Mouse (Mus musculus) midbrain, embryonic 12.5 days (tissue): ENCODE data around the gene Klc4. TPM values are rescaled to one million over a fixed set of nuclear protein-coding genes. Genes with fewer than 3 reads are reported as not detected.
A peak's percentile ranks its signal among the peaks of the same experiment; 100 is the strongest.

Experiments used
- ATAC-seq: fragments of 200-750 bp; cut with Nextera tagmentation; 2 replicates; pipeline ENCODE4 v1.8.0; 2017; ENCODE audit warnings: low read depth, moderate TSS enrichment, moderate library complexity; ENCODE audit not compliant: low FRiP score
- H3K27ac ChIP-seq: fragments of 300-500 bp; sonication (generic); replicated peaks from 2 replicates; pipeline ENCODE4 v1.5.1; 2016; ENCODE audit warnings: mild to moderate bottlenecking
- H3K27me3 ChIP-seq: fragments of 300-500 bp; sonication (generic); 2 replicates; pipeline ENCODE4 v1.6.1; 2016; ENCODE audit warnings: mild to moderate bottlenecking
- H3K36me3 ChIP-seq: fragments of 300-500 bp; sonication (generic); 2 replicates; pipeline ENCODE4 v1.6.1; 2016
- H3K4me1 ChIP-seq: fragments of 300-500 bp; sonication (generic); 2 replicates; pipeline ENCODE4 v1.6.1; 2016
- H3K4me2 ChIP-seq: fragments of 300-500 bp; sonication (generic); replicated peaks from 2 replicates; pipeline ENCODE4 v1.6.1; 2016; ENCODE audit warnings: mild to moderate bottlenecking, moderate library complexity
- H3K4me3 ChIP-seq: fragments of 300-500 bp; sonication (generic); 2 replicates; pipeline ENCODE4 v1.5.1; 2016; ENCODE audit warnings: mild to moderate bottlenecking
- H3K9ac ChIP-seq: fragments of 300-500 bp; sonication (generic); replicated peaks from 2 replicates; pipeline ENCODE4 v1.6.1; 2016; ENCODE audit warnings: mild to moderate bottlenecking, moderate library complexity
- H3K9me3 ChIP-seq: fragments of 300-500 bp; sonication (generic); 2 replicates; pipeline ENCODE4 v1.6.1; 2016; ENCODE audit warnings: mild to moderate bottlenecking
- WGBS: fragments of 180-500 bp; shearing (Covaris S2); methylation state at CpG from one replicate; pipeline ENCODE4 v1.1.7; 2016; 5-methylcytosine and 5-hydroxymethylcytosine counted together
- polyA plus RNA-seq: library from polyadenylated mRNA; unstranded; fragments of >200 nt; fragmentation: Nextera tagmentation; extraction: Ambion mirVana; gene quantifications from 2 replicates; pipeline ENCODE4 v1.2.1, GENCODE M21; 2016

The Klc4 gene
- 43.6 and 44.7 TPM in 2 replicates for polyA plus RNA-seq

- H3K9ac ChIP-seq: peak within 1 kb of the TSS; percentile 77
- no peaks in the 10 kb centered on the region for H3K9me3 ChIP-seq
- under 1% methylated on average over 53 of the region's 53 CpGs for WGBS
- H3K4me1 ChIP-seq: peaks cover 32% of the 10 kb centered on the region
- peak; percentile 69 for ATAC-seq
- peak within 1 kb of the TSS; percentile 72 for H3K4me3 ChIP-seq
- H3K4me2 ChIP-seq: peak within 1 kb of the TSS; percentile 94
- peaks cover 27% of the 10 kb centered on the region for H3K36me3 ChIP-seq
- peak within 1 kb of the TSS; percentile 73 for H3K27ac ChIP-seq
- H3K27me3 ChIP-seq: no peaks in the 10 kb centered on the region
These were observed at the start of gene Klc4, which contains the start of gene Mrpl2 for GRCm38 (mm10) chr17:46645561-46646321. Gene Klc4, minus strand, starts transcription at chr17:46646022. Gene Mrpl2, plus strand, starts transcription at chr17:46646229.

DNA sequence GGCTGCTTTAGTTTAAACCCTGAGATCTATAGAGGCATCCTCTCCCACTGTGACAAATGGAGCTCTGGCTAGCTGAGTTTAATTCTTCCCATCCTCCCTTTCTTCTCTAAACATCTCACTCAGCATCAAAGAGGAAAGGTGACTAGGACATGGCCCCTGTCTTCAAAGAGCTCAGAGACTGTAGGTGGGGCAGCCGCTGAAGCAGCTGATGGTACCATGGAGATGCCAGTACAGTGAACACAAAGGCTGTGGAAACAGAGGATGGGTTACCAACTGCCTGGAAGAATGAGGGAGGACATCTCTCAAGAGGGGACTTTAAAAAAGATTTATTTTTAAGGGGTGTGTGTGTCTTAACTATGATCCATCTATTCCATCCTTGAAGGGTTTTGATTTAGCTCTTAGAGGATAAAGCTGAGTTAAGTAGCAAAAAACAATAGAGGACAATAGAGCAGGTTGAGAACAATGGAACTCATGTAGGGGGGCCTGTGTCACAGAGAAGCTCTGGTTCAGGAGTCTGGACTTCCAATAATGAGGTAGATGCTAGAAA lies 48.8 kb upstream of the Klc4 start:
- Histone ChIP-seq H3K9me3 (no peaks in the 10 kb centered on the region), H3K4me3 (no peak overlapping the region), H3K36me3 (peaks cover 31% of the 10 kb centered on the region), H3K9ac (no peak overlapping the region), H3K27ac (no peak overlapping the region), H3K4me1 (no peaks in the 10 kb centered on the region), H3K4me2 (no peak overlapping the region), H3K27me3 (no peaks in the 10 kb centered on the region)
- no peak for ATAC-seq
- WGBS: 72% methylated on average over 1 of the region's 1 CpGs

- Histone ChIP-seq H3K4me2 (no peak overlapping the region), H3K27me3 (no peaks in the 10 kb centered on the region), H3K27ac (no peak overlapping the region), H3K9me3 (no peaks in the 10 kb centered on the region), H3K4me1 (no peaks in the 10 kb centered on the region), H3K36me3 (peaks cover 32% of the 10 kb centered on the region), H3K9ac (no peak overlapping the region), H3K4me3 (no peak overlapping the region)
- 95% methylated on average over 2 of the region's 2 CpGs for WGBS
- no peak for ATAC-seq
These were observed 45.6 kb upstream of the Klc4 start for GRCm38 (mm10) chr17:46691390-46691789.

DNA sequence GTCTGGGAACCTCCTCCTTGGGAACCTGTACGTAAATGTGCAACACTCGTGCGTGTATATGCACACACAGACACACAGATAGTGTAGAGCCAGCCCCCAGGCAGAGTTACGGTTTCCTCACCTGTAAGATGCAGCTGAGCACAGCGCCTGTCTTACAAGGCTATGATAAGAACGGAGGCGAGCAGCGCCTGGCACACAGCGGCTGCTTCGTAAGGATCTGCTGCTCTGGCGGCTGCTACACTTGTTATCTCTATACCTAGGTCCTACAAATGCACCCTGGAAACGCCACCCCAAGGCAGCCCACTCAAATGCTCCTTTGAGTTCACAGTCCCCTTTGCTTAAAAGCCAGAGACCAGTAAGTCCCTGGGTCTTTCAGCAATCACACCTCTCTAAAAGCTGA lies 44.8 kb upstream of the Klc4 start:
- H3K4me2 ChIP-seq: no peak overlapping the region
- no peaks in the 10 kb centered on the region for H3K4me1 ChIP-seq
- H3K36me3 ChIP-seq: peaks cover 32% of the 10 kb centered on the region
- H3K9ac ChIP-seq: no peak overlapping the region
- H3K9me3 ChIP-seq: no peaks in the 10 kb centered on the region
- no peak for ATAC-seq
- WGBS: 95% methylated on average over 12 of the region's 12 CpGs
- H3K27ac ChIP-seq: no peak overlapping the region
- H3K27me3 ChIP-seq: no peaks in the 10 kb centered on the region
- H3K4me3 ChIP-seq: no peak overlapping the region

- Histone ChIP-seq H3K4me3 (no peak overlapping the region), H3K9me3 (no peaks in the 10 kb centered on the region), H3K27ac (no peak overlapping the region), H3K4me1 (peaks cover 10% of the 10 kb centered on the region), H3K27me3 (no peaks in the 10 kb centered on the region), H3K36me3 (peaks cover 56% of the 10 kb centered on the region), H3K9ac (no peak overlapping the region), H3K4me2 (no peak overlapping the region)
- no peak for ATAC-seq
- WGBS: 93% methylated on average over 6 of the region's 6 CpGs
These were observed 40.1 kb upstream of the Klc4 start for GRCm38 (mm10) chr17:46685913-46686312.

GRCm38 (mm10) chr17:46682654-46683389 lies 37.0 kb upstream of the Klc4 start:
- Histone ChIP-seq H3K4me3 (no peak overlapping the region), H3K27me3 (no peaks in the 10 kb centered on the region), H3K36me3 (peaks cover 59% of the 10 kb centered on the region), H3K9ac (no peak overlapping the region), H3K27ac (no peak overlapping the region), H3K9me3 (no peaks in the 10 kb centered on the region), H3K4me1 (peaks cover 32% of the 10 kb centered on the region), H3K4me2 (no peak overlapping the region)
- ATAC-seq: no peak
- 85% methylated on average over 16 of the region's 16 CpGs for WGBS

DNA sequence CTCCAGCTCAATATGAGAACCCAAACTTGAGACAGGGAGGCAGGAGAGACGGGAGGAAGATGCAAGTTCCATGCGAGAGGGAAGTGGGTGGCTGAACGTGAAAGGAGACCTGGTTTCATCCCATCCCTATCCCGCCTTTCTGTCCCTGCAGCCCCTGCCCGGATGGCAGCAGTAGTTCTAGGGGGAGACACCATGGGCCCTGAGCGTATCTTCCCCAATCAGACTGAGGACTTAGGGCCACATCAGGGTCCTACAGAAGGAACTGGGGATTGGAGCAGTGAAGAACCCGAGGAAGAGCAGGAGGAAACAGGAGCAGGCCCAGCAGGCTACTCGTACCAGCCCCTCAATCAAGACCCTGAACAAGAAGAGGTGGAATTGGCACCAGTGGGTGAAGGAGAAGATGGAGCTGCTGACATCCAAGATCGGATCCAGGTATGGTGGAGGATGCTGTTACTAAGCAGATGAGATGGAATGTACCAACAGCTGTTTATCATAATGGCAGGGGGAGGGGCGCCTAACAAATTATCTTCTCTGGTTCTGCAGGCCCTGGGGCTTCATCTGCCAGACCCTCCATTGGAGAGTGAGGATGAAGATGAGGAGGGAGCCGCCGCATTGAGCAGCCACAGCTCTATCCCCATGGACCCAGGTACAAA lies 35.8 kb upstream of the Klc4 start:
- H3K36me3 ChIP-seq: peaks cover 58% of the 10 kb centered on the region
- ATAC-seq: no peak

GRCm38 (mm10) chr17:46680760-46681373 lies 35.0 kb upstream of the Klc4 start, which contains the start of gene Klhdc3:
Gene Klhdc3, minus strand, starts transcription at chr17:46680914.
- peak; percentile 97 for ATAC-seq

More for the DNA sequence above, 35.8 kb upstream of the Klc4 start:
- Histone ChIP-seq H3K4me1 (peaks cover 32% of the 10 kb centered on the region), H3K9ac (peak overlapping the region; percentile 73), H3K4me2 (peak overlapping the region; percentile 95), H3K9me3 (no peaks in the 10 kb centered on the region), H3K4me3 (peak overlapping the region; percentile 72), H3K27ac (peak overlapping the region; percentile 65), H3K27me3 (no peaks in the 10 kb centered on the region)
- WGBS: 31% methylated on average over 12 of the region's 12 CpGs

DNA sequence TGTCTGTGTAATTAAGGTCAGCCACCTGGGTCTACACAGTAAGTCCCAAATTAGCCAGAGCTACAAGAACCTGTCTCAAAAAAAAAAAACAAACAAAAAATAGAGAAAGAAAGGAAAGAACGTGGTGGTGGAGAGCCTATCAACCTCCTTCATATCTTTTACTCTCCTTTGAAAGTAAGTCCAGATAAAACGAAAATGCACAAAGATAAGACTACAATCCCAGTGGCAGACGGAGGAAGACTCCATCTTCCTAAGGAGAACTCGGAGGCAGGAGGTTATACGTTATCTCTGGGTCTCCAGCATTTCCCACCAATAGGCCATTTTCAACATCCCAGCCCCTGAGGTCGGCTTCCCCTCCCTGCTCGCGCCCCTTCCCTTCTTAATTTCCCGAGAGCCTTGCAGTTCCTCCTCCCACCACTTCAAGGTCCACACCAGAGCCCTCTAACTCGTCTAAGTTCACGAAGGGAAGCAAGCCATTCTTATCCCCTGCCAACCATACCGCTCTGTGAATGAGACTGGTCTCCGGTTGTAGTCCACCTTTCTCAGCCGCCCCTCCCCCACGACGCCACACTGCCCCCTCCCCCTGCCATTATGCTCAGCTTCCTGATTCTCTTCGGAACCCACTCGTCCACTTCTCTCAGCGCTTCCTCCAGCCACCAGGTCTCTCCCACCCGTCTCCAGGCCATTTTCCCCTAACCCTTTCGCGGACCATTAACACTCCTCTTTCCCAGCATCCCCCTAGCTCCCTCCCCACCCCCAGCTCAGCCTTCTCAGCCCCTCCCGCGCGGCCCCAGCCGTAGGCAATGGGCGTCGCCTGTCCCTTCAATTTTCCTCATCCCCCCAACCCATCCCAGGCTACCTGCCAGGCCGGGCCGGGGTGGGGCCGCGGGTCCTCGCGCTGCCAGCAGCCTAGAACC lies 34.3 kb upstream of the Klc4 start:
- H3K9ac ChIP-seq: peak overlapping the region; percentile 67
- H3K36me3 ChIP-seq: peaks cover 58% of the 10 kb centered on the region
- no peaks in the 10 kb centered on the region for H3K9me3 ChIP-seq
- H3K27ac ChIP-seq: peak overlapping the region; percentile 86
- peaks cover 33% of the 10 kb centered on the region for H3K4me1 ChIP-seq
- H3K4me3 ChIP-seq: peak overlapping the region; percentile 72
- WGBS: under 1% methylated on average over 34 of the region's 34 CpGs
- ATAC-seq: 0 out of 2 replicates have a peak, but pooled peaks have one; percentile 7
- H3K4me2 ChIP-seq: peak overlapping the region; percentile 95
- no peaks in the 10 kb centered on the region for H3K27me3 ChIP-seq

More at GRCm38 (mm10) chr17:46680760-46681373, 35.0 kb upstream of the Klc4 start, which contains the start of gene Klhdc3:
- H3K9ac ChIP-seq: peak within 1 kb of the TSS; percentile 73
- H3K4me1 ChIP-seq: peaks cover 32% of the 10 kb centered on the region
- H3K4me2 ChIP-seq: peak within 1 kb of the TSS; percentile 95
- H3K27ac ChIP-seq: peak within 1 kb of the TSS; percentile 86
- H3K4me3 ChIP-seq: peak within 1 kb of the TSS; percentile 72
- H3K9me3 ChIP-seq: no peaks in the 10 kb centered on the region
- H3K36me3 ChIP-seq: peaks cover 58% of the 10 kb centered on the region
- no peaks in the 10 kb centered on the region for H3K27me3 ChIP-seq
- WGBS: under 1% methylated on average over 49 of the region's 49 CpGs

DNA sequence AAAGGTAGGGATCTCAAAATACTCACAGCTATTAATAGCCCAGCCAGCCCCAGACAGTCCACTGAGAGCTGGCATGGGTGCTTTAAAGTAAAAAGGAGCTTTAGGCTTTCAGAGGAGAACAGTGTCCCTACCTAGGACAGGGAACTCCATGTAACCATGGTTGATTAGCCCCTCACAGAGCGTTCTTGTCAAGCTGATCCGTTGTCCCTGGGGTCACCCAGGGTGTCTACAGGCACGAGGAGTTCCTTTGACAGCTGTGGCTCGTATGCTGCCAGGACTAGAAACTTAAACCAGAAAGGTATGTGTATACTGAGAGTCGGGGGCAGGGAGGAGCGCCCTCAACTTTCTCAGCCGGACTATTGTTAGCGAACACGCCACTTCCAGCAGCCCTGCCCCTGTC lies 33.1 kb upstream of the Klc4 start:
- Histone ChIP-seq H3K36me3 (peaks cover 52% of the 10 kb centered on the region), H3K4me3 (0 out of 2 replicates have a peak overlapping the region, but pooled peaks have one; percentile 4), H3K9ac (peak overlapping the region; percentile 67)

More for the DNA sequence above, 33.1 kb upstream of the Klc4 start:
- Histone ChIP-seq H3K4me1 (peaks cover 42% of the 10 kb centered on the region), H3K27ac (no peak overlapping the region), H3K9me3 (no peaks in the 10 kb centered on the region), H3K4me2 (peak overlapping the region; percentile 95), H3K27me3 (no peaks in the 10 kb centered on the region)
- ATAC-seq: no peak
- 68% methylated on average over 9 of the region's 9 CpGs for WGBS
